Mouse (Mus musculus) embryonic fibroblast, embryonic 13.5 days (primary cell): ENCODE data around the gene Aff4.

Experiments
- CTCF ChIP-seq: IDR thresholded peaks from 2 replicates; pipeline ENCODE4 v1.5.1; 2011; ENCODE audit warnings: mild to moderate bottlenecking, control low read depth, low read length, moderate library complexity, borderline replicate concordance; ENCODE audit not compliant: insufficient read depth
- POLR2A ChIP-seq: IDR thresholded peaks from 2 replicates; pipeline ENCODE4 v1.6.1; 2011; ENCODE audit warnings: low read depth, mild to moderate bottlenecking, control low read depth, low read length, moderate library complexity

GRCm38 (mm10) chr11:53378918-53379317 is 28.3 kb downstream of the Aff4 start:
- no peak for TF ChIP-seq POLR2A
- no peak for TF ChIP-seq CTCF
